Mouse (Mus musculus): ENCODE measurements around the gene Mtfr1l. TPM values are rescaled to one million over a fixed set of nuclear protein-coding genes. Genes with fewer than 3 reads are reported as not detected.
A peak's percentile ranks its signal among the peaks of the same experiment; 100 is the strongest.

Gene Mtfr1l
- total and polyA plus RNA-seq, 3 experiments: 52.0 to 88.3 TPM; not detected in 1

- no peak for DNase-seq (ENCODE audit: low read depth, low spot score)
- H3K36me3 ChIP-seq (ENCODE audit: control insufficient read depth in 1 of 2, insufficient read depth in 2 of 2, low read length in 2 of 2): no peaks in the 10 kb centered on the region
- no peak overlapping the region for H3K27ac ChIP-seq (ENCODE audit: control insufficient read depth, low read depth, low read length)
These were observed 52.7 kb downstream of the Mtfr1l start for GRCm38 (mm10) chr4:134482442-134482841.

GRCm38 (mm10) chr4:134481270-134481669 lies 53.9 kb downstream of the Mtfr1l start:
- DNase-seq (ENCODE audit: low read depth, low spot score): no peak
- Histone ChIP-seq H3K9ac (ENCODE audit: control insufficient read depth, low read depth, low read length, poor library complexity, severe bottlenecking) (no peak overlapping the region), H3K36me3 (ENCODE audit: control insufficient read depth in 1 of 2, insufficient read depth in 2 of 2, low read length in 2 of 2) (no peaks in the 10 kb centered on the region), H3K9me3 (replicated peaks; ENCODE audit: insufficient read depth, low read length) (no peaks in the 10 kb centered on the region), H3K4me1 (ENCODE audit: control insufficient read depth in 1 of 2, insufficient read depth in 2 of 2, low read length in 2 of 2) (no peaks in the 10 kb centered on the region; a peak in 1 of 4 replicates), H3K4me3 (ENCODE audit: control insufficient read depth in 1 of 2, insufficient read depth in 1 of 2, low read depth in 2 of 2, low read length in 2 of 2) (no peak overlapping the region), H3K27ac (ENCODE audit: control insufficient read depth, low read depth, low read length) (no peak overlapping the region), H3K79me2 (ENCODE audit: control insufficient read depth, insufficient read depth, low read length, poor library complexity) (no peaks in the 10 kb centered on the region), H3K27me3 (ENCODE audit: control insufficient read depth in 1 of 2, insufficient read depth in 2 of 2, low read length in 2 of 2) (peaks cover 3 to 6% of the 10 kb centered on the region in 2 experiments; a peak in 2 of 4 replicates)
- TF ChIP-seq RAD21 (IDR thresholded peaks at IDR 0.05; ENCODE audit: low read depth, low read length) (no peak), GATA1 (IDR thresholded peaks at IDR 0.05; ENCODE audit: low read depth, low read length) (no peak)

More at GRCm38 (mm10) chr4:134482442-134482841, 52.7 kb downstream of the Mtfr1l start:
- H3K4me3 ChIP-seq (ENCODE audit: control insufficient read depth in 1 of 2, insufficient read depth in 1 of 2, low read depth in 2 of 2, low read length in 2 of 2): no peak overlapping the region
- no peaks in the 10 kb centered on the region for H3K9me3 ChIP-seq (replicated peaks; ENCODE audit: insufficient read depth, low read length)
- H3K27me3 ChIP-seq (ENCODE audit: control insufficient read depth in 1 of 2, insufficient read depth in 2 of 2, low read length in 2 of 2): peaks cover 3 to 8% of the 10 kb centered on the region in 2 experiments; a peak in 2 of 4 replicates
- H3K4me1 ChIP-seq (ENCODE audit: control insufficient read depth in 1 of 2, insufficient read depth in 2 of 2, low read length in 2 of 2): no peaks in the 10 kb centered on the region; a peak in 1 of 4 replicates
- H3K9ac ChIP-seq (ENCODE audit: control insufficient read depth, low read depth, low read length, poor library complexity, severe bottlenecking): no peak overlapping the region
- TF ChIP-seq SMC3 (IDR thresholded peaks at IDR 0.05; ENCODE audit: low read depth, low read length) (no peak), USF1 (IDR thresholded peaks at IDR 0.05; ENCODE audit: low read depth, low read length) (no peak), UBTF (IDR thresholded peaks at IDR 0.05; ENCODE audit: borderline replicate concordance, insufficient read depth, low read depth, low read length) (no peak)
- H3K79me2 ChIP-seq (ENCODE audit: control insufficient read depth, insufficient read depth, low read length, poor library complexity): no peaks in the 10 kb centered on the region

GRCm38 (mm10) chr4:134480864-134481263 lies 54.3 kb downstream of the Mtfr1l start:
- no peak overlapping the region for H3K9ac ChIP-seq (ENCODE audit: control insufficient read depth, low read depth, low read length, poor library complexity, severe bottlenecking)
- H3K4me3 ChIP-seq (ENCODE audit: control insufficient read depth in 1 of 2, insufficient read depth in 1 of 2, low read depth in 2 of 2, low read length in 2 of 2): no peak overlapping the region
- H3K27me3 ChIP-seq (ENCODE audit: control insufficient read depth in 1 of 2, insufficient read depth in 2 of 2, low read length in 2 of 2): peaks cover 3 to 6% of the 10 kb centered on the region in 2 experiments; a peak in 2 of 4 replicates
- H3K79me2 ChIP-seq (ENCODE audit: control insufficient read depth, insufficient read depth, low read length, poor library complexity): no peaks in the 10 kb centered on the region
- H3K4me1 ChIP-seq (ENCODE audit: control insufficient read depth in 1 of 2, insufficient read depth in 2 of 2, low read length in 2 of 2): no peaks in the 10 kb centered on the region; a peak in 1 of 4 replicates
- TF ChIP-seq RAD21 (IDR thresholded peaks at IDR 0.05; ENCODE audit: low read depth, low read length) (peak; percentile 35), ZKSCAN1 (IDR thresholded peaks at IDR 0.05; ENCODE audit: low read depth, low read length) (no peak), SMC3 (IDR thresholded peaks at IDR 0.05; ENCODE audit: low read depth, low read length) (peak; percentile 76), KAT2A (conservative IDR thresholded peaks at IDR 0.05; ENCODE audit: low read depth, low read length) (no peak), USF2 (IDR thresholded peaks at IDR 0.05; ENCODE audit: borderline replicate concordance in 1 of 2, insufficient read depth in 1 of 2, low read depth in 1 of 2, low read length in 2 of 2) (no peak), E2F4 (IDR thresholded peaks at IDR 0.05; ENCODE audit: borderline replicate concordance, low read depth, low read length) (no peak), ZC3H11A (IDR thresholded peaks at IDR 0.05; ENCODE audit: low read depth, low read length) (peak; percentile 46), MAFK (IDR thresholded peaks at IDR 0.05; ENCODE audit: borderline replicate concordance, low read depth, low read length) (no peak), CTCF (IDR thresholded peaks at IDR 0.05 in 2 of 3, conservative IDR thresholded peaks at IDR 0.05 in 1 of 3; ENCODE audit: control insufficient read depth in 1 of 3, insufficient read depth in 1 of 3, low read depth in 2 of 3, low read length in 3 of 3, poor library complexity in 1 of 3, severe bottlenecking in 1 of 3) (peak; percentile 77 to 91 (median 85))
- no peaks in the 10 kb centered on the region for H3K9me3 ChIP-seq (replicated peaks; ENCODE audit: insufficient read depth, low read length)
- DNase-seq (ENCODE audit: low read depth, low spot score): peak; percentile 82
- H3K36me3 ChIP-seq (ENCODE audit: control insufficient read depth in 1 of 2, insufficient read depth in 2 of 2, low read length in 2 of 2): no peaks in the 10 kb centered on the region
- H3K27ac ChIP-seq (ENCODE audit: control insufficient read depth, low read depth, low read length): no peak overlapping the region

Measured in MEL (cell line).